Mouse (Mus musculus) cerebellum, adult 2 months (tissue): ENCODE results near the gene Zbtb12.

Experiments
- CTCF ChIP-seq: fragments of 200-500 bp; IDR thresholded peaks from 2 replicates; pipeline ENCODE4 v1.5.1; 2011; ENCODE audit warnings: low read depth, mild to moderate bottlenecking, control low read depth, low read length, moderate library complexity, borderline replicate concordance; ENCODE audit not compliant: insufficient read depth
- POLR2A ChIP-seq: fragments of 200-500 bp; IDR thresholded peaks from 2 replicates; pipeline ENCODE4 v1.6.1; 2011; ENCODE audit warnings: low read length, control low read depth, borderline replicate concordance; ENCODE audit not compliant: insufficient read depth

DNA sequence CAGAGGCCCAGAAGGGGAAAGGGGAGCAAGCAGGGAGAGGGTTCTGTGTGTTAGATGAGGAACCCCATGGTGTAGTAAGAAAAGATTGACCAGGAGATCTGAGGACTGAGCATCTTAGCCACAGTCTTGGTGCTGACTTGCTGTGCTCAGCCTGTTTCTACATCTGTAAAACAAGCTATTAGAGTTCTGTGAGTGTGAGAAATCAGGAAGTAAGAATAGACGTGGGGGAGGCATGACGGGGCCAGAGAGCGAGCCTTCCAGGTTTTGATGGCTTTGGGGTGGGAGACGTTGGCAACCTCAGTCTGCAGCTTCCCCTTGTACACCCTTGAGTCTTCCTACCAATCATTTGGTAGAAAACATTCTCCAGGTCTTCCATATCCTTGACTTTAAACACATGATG lies 20.6 kb upstream of the Zbtb12 start:
- TF ChIP-seq CTCF (no peak), POLR2A (no peak)
